Mouse (Mus musculus) kidney, embryonic 14.5 days (tissue): ENCODE measurements around the gene Nxpe5. TPM values are rescaled to one million over a fixed set of nuclear protein-coding genes. Genes with fewer than 3 reads are reported as not detected.

Experiments used
- ATAC-seq: fragments of 200-750 bp; cut with Nextera tagmentation; 2 replicates; pipeline ENCODE4 v1.8.0; 2017; ENCODE audit warnings: moderate number of reproducible peaks, mild to moderate bottlenecking, moderate TSS enrichment, moderate library complexity; ENCODE audit not compliant: low FRiP score, low TSS enrichment
- H3K27ac ChIP-seq: fragments of 300-500 bp; sonication (generic); 2 replicates; pipeline ENCODE4 v1.5.1; 2014; ENCODE audit warnings: low read depth, mild to moderate bottlenecking, low read length, moderate library complexity, mixed read lengths
- H3K27me3 ChIP-seq: fragments of 300-500 bp; sonication (generic); 2 replicates; pipeline ENCODE4 v1.6.1; 2014; ENCODE audit warnings: mild to moderate bottlenecking, low read length; ENCODE audit not compliant: control insufficient read depth, insufficient read depth
- H3K36me3 ChIP-seq: fragments of 300-500 bp; sonication (generic); 2 replicates; pipeline ENCODE4 v1.6.1; 2014; ENCODE audit warnings: low read length, mixed read lengths; ENCODE audit not compliant: control insufficient read depth, insufficient read depth
- H3K4me1 ChIP-seq: fragments of 300-500 bp; sonication (generic); 2 replicates; pipeline ENCODE4 v1.6.1; 2014; ENCODE audit warnings: low read length, mixed read lengths; ENCODE audit not compliant: control insufficient read depth, insufficient read depth
- H3K4me2 ChIP-seq: fragments of 300-500 bp; sonication (generic); replicated peaks from 2 replicates; pipeline ENCODE4 v1.6.1; 2014; ENCODE audit warnings: low read depth, mild to moderate bottlenecking, low read length
- H3K4me3 ChIP-seq: fragments of 300-500 bp; sonication (generic); 2 replicates; pipeline ENCODE4 v1.5.1; 2014; ENCODE audit warnings: mild to moderate bottlenecking, low read length
- H3K9ac ChIP-seq: fragments of 300-500 bp; sonication (generic); 2 replicates; pipeline ENCODE4 v1.6.1; 2014; ENCODE audit warnings: low read depth, mild to moderate bottlenecking, low read length, moderate library complexity
- H3K9me3 ChIP-seq: fragments of 300-500 bp; sonication (generic); 2 replicates; pipeline ENCODE4 v1.6.1; 2016; ENCODE audit warnings: low read length; ENCODE audit not compliant: control insufficient read depth
- WGBS: fragments of 180-500 bp; shearing (Covaris S2); extraction: QIAGEN DNeasy Blood & Tissue Kit; methylation state at CpG from one replicate; pipeline ENCODE4 v1.1.7; 2014; 5-methylcytosine and 5-hydroxymethylcytosine counted together
- polyA plus RNA-seq: library from polyadenylated mRNA; unstranded; fragments of >200 nt; fragmentation: Nextera tagmentation; extraction: Ambion mirVana; gene quantifications from 2 replicates; pipeline ENCODE4 v1.2.1, GENCODE M21; 2014

Nxpe5 gene
- polyA plus RNA-seq, 1 experiment from 2014 or later: not detected

GRCm38 (mm10) chr5:138229511-138229910, 3.8 kb downstream of the Nxpe5 start:
- no peak overlapping the region for H3K9ac ChIP-seq
- no peak for ATAC-seq
- no peaks in the 10 kb centered on the region for H3K36me3 ChIP-seq
- H3K27me3 ChIP-seq: no peaks in the 10 kb centered on the region
- no peak overlapping the region for H3K4me2 ChIP-seq
- no peaks in the 10 kb centered on the region for H3K4me1 ChIP-seq
- H3K27ac ChIP-seq: no peak overlapping the region
- 91% methylated on average over 3 of the region's 3 CpGs for WGBS
- H3K9me3 ChIP-seq: no peaks in the 10 kb centered on the region
- H3K4me3 ChIP-seq: no peak overlapping the region

- H3K27me3 ChIP-seq: no peaks in the 10 kb centered on the region
- H3K36me3 ChIP-seq: no peaks in the 10 kb centered on the region
- H3K27ac ChIP-seq: peak overlapping the region; percentile 80; the same call in 1 of the 2 replicates
- ATAC-seq: no peak
- no peak overlapping the region for H3K4me2 ChIP-seq
- no peaks in the 10 kb centered on the region for H3K4me1 ChIP-seq
- H3K9ac ChIP-seq: no peak overlapping the region
- H3K9me3 ChIP-seq: no peaks in the 10 kb centered on the region
- no peak overlapping the region for H3K4me3 ChIP-seq
- WGBS: 78% methylated on average over 2 of the region's 2 CpGs
These were observed 8.1 kb downstream of the Nxpe5 start for GRCm38 (mm10) chr5:138233778-138234177.

GRCm38 (mm10) chr5:138234224-138234623, 8.5 kb downstream of the Nxpe5 start:
- no peak overlapping the region for H3K9ac ChIP-seq
- no peaks in the 10 kb centered on the region for H3K9me3 ChIP-seq
- H3K27ac ChIP-seq: peak overlapping the region; percentile 80
- H3K4me1 ChIP-seq: no peaks in the 10 kb centered on the region
- no peak overlapping the region for H3K4me3 ChIP-seq
- no peak overlapping the region for H3K4me2 ChIP-seq
- ATAC-seq: no peak
- H3K27me3 ChIP-seq: no peaks in the 10 kb centered on the region
- no peaks in the 10 kb centered on the region for H3K36me3 ChIP-seq

- H3K4me3 ChIP-seq: no peak overlapping the region
- WGBS: 42% methylated on average over 2 of the region's 2 CpGs
- no peaks in the 10 kb centered on the region for H3K4me1 ChIP-seq
- no peak overlapping the region for H3K9ac ChIP-seq
- no peak for ATAC-seq
- H3K27me3 ChIP-seq: no peaks in the 10 kb centered on the region
- no peak overlapping the region for H3K4me2 ChIP-seq
- no peak overlapping the region for H3K27ac ChIP-seq
- H3K36me3 ChIP-seq: no peaks in the 10 kb centered on the region
- H3K9me3 ChIP-seq: no peaks in the 10 kb centered on the region
These were observed 15.8 kb downstream of the Nxpe5 start for GRCm38 (mm10) chr5:138241511-138241910.

GRCm38 (mm10) chr5:138251144-138251543, 25.4 kb downstream of the Nxpe5 start:
- Histone ChIP-seq H3K27me3 (no peaks in the 10 kb centered on the region), H3K4me3 (no peak overlapping the region), H3K9ac (no peak overlapping the region), H3K36me3 (no peaks in the 10 kb centered on the region), H3K4me1 (peaks cover 7% of the 10 kb centered on the region; the same call in 1 of the 2 replicates), H3K4me2 (no peak overlapping the region), H3K9me3 (no peaks in the 10 kb centered on the region), H3K27ac (no peak overlapping the region)
- ATAC-seq: no peak
- WGBS: 87% methylated on average over 12 of the region's 12 CpGs

GRCm38 (mm10) chr5:138253061-138253460, 27.4 kb downstream of the Nxpe5 start:
- Histone ChIP-seq H3K9ac (no peak overlapping the region), H3K9me3 (no peaks in the 10 kb centered on the region), H3K4me2 (no peak overlapping the region), H3K4me3 (no peak overlapping the region), H3K4me1 (peaks cover 10% of the 10 kb centered on the region; the same call in 1 of the 2 replicates), H3K36me3 (no peaks in the 10 kb centered on the region), H3K27me3 (no peaks in the 10 kb centered on the region), H3K27ac (no peak overlapping the region)
- no peak for ATAC-seq
- 93% methylated on average over 3 of the region's 3 CpGs for WGBS

GRCm38 (mm10) chr5:138255353-138256093, 29.8 kb downstream of the Nxpe5 start, which contains the start of gene Lamtor4:
Gene Lamtor4, plus strand, starts transcription at chr5:138255482.
- no peaks in the 10 kb centered on the region for H3K9me3 ChIP-seq
- ATAC-seq: peak; percentile 100
- peak within 1 kb of the TSS; percentile 68 for H3K9ac ChIP-seq
- H3K4me2 ChIP-seq: peak within 1 kb of the TSS; percentile 55
- H3K27ac ChIP-seq: peak within 1 kb of the TSS; percentile 67; the same call in 1 of the 2 replicates
- H3K4me3 ChIP-seq: peak within 1 kb of the TSS; percentile 73
- H3K36me3 ChIP-seq: peaks cover 20% of the 10 kb centered on the region
- no peaks in the 10 kb centered on the region for H3K27me3 ChIP-seq
- WGBS: under 1% methylated on average over 38 of the region's 38 CpGs
- H3K4me1 ChIP-seq: peaks cover 10% of the 10 kb centered on the region; the same call in 1 of the 2 replicates

GRCm38 (mm10) chr5:138256094-138256467, 30.4 kb downstream of the Nxpe5 start:
- 17% methylated on average over 7 of the region's 7 CpGs for WGBS

GRCm38 (mm10) chr5:138256966-138257584, 31.4 kb downstream of the Nxpe5 start:
- H3K9ac ChIP-seq: no peak overlapping the region
- peaks cover 10% of the 10 kb centered on the region; the same call in 1 of the 2 replicates for H3K4me1 ChIP-seq
- no peaks in the 10 kb centered on the region for H3K27me3 ChIP-seq
- 93% methylated on average over 10 of the region's 10 CpGs for WGBS
- no peak for ATAC-seq
- no peak overlapping the region for H3K4me3 ChIP-seq
- H3K9me3 ChIP-seq: no peaks in the 10 kb centered on the region
- H3K4me2 ChIP-seq: no peak overlapping the region
- H3K27ac ChIP-seq: no peak overlapping the region
- peaks cover 36% of the 10 kb centered on the region for H3K36me3 ChIP-seq

More at GRCm38 (mm10) chr5:138256094-138256467, 30.4 kb downstream of the Nxpe5 start:
- Histone ChIP-seq H3K27me3 (no peaks in the 10 kb centered on the region), H3K4me3 (peak overlapping the region; percentile 73), H3K27ac (peak overlapping the region; percentile 67; the same call in 1 of the 2 replicates), H3K36me3 (peaks cover 26% of the 10 kb centered on the region), H3K9ac (peak overlapping the region; percentile 68), H3K4me2 (peak overlapping the region; percentile 55), H3K4me1 (peaks cover 10% of the 10 kb centered on the region; the same call in 1 of the 2 replicates), H3K9me3 (no peaks in the 10 kb centered on the region)
- no peak; the same call in 1 of the 2 replicates for ATAC-seq
